Mouse (Mus musculus) heart, postnatal 0 days (tissue): Measurements from ENCODE around the gene Mrpl52. TPM values are rescaled to one million over a fixed set of nuclear protein-coding genes. Genes with fewer than 3 reads are reported as not detected.

Experiments
- ATAC-seq: fragments of 200-750 bp; cut with Nextera tagmentation; 2 replicates; pipeline ENCODE4 v1.8.0; 2017; ENCODE audit warnings: low read depth, moderate number of reproducible peaks, moderate library complexity; ENCODE audit not compliant: insufficient read depth
- DNase-seq: peaks from one replicate; pipeline ENCODE4 v3.0.0-alpha.2; 2016; ENCODE audit warnings: low spot score
- H3K27ac ChIP-seq: fragments of 300-500 bp; sonication (generic); 2 replicates; pipeline ENCODE4 v1.5.1; 2014; ENCODE audit warnings: low read depth, mild to moderate bottlenecking
- H3K27me3 ChIP-seq: fragments of 300-500 bp; sonication (generic); 2 replicates; pipeline ENCODE4 v1.6.1; 2014; ENCODE audit warnings: low read length, mixed read lengths; ENCODE audit not compliant: control insufficient read depth, insufficient read depth
- H3K36me3 ChIP-seq: fragments of 300-500 bp; sonication (generic); replicated peaks from 2 replicates; pipeline ENCODE4 v1.6.1; 2014; ENCODE audit warnings: low read length, mixed read lengths; ENCODE audit not compliant: control insufficient read depth, insufficient read depth
- H3K4me1 ChIP-seq: fragments of 300-500 bp; sonication (generic); 2 replicates; pipeline ENCODE4 v1.6.1; 2014; ENCODE audit warnings: antibody characterized with exemption; ENCODE audit not compliant: control insufficient read depth, insufficient read depth
- H3K4me2 ChIP-seq: fragments of 300-500 bp; sonication (generic); 2 replicates; pipeline ENCODE4 v1.6.1; 2014; ENCODE audit warnings: low read depth, mild to moderate bottlenecking, low read length, moderate library complexity
- H3K4me3 ChIP-seq: fragments of 300-500 bp; sonication (generic); 2 replicates; pipeline ENCODE4 v1.5.1; 2014; ENCODE audit warnings: low read depth, low read length
- H3K9ac ChIP-seq: fragments of 300-500 bp; sonication (generic); replicated peaks from 2 replicates; pipeline ENCODE4 v1.6.1; 2014; ENCODE audit warnings: low read depth, low read length, mixed read lengths
- H3K9me3 ChIP-seq: fragments of 300-500 bp; sonication (generic); replicated peaks from 2 replicates; pipeline ENCODE4 v1.6.1; 2016; ENCODE audit warnings: low read length; ENCODE audit not compliant: control insufficient read depth
- CTCF ChIP-seq: IDR thresholded peaks from 2 replicates; pipeline ENCODE4 v1.5.1; 2016; ENCODE audit warnings: antibody characterized with exemption, control low read depth, low read depth
- EP300 ChIP-seq: IDR thresholded peaks from 2 replicates; pipeline ENCODE4 v1.6.1; 2016; ENCODE audit warnings: antibody characterized with exemption, low read depth
- WGBS: fragments of 180-500 bp; shearing (Covaris S2); extraction: QIAGEN DNeasy Blood & Tissue Kit; methylation state at CpG from one replicate; pipeline ENCODE4 v1.1.7; 2014; 5-methylcytosine and 5-hydroxymethylcytosine counted together
- polyA plus RNA-seq: library from polyadenylated mRNA; unstranded; fragments of >200 nt; fragmentation: Nextera tagmentation; extraction: Ambion mirVana; gene quantifications from 2 replicates; pipeline ENCODE4 v1.2.1, GENCODE M21; 2015
- total RNA-seq: library from RNA; depleted of rRNA; stranded (reverse); fragments of >200 nt; gene quantifications from 2 replicates; pipeline ENCODE4 v1.2.3, GENCODE M21; 2014; ENCODE audit warnings: low replicate concordance; rRNA removed

The Mrpl52 gene
- total and polyA plus RNA-seq, 2 experiments from 2014 or later = 132 to 335 TPM

DNA sequence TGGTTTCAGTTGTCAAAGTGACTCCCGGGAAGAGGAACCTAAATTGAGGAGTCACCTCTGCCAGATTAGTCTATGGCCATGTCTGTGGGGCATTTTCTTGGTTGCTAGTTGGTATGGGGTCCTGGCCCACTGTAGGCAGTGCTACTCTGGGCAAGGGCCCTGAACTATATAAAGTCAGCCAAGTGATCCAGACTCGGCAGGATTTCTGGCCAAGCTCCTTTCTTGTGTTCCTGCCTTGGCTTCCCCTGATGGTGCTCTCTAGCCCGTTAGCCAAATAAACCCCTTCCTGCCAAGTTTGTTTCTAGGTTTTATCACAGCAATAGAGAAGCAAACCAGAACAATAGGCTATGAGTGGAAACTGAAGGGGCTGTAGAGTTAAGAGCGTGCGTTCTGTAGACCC, 48.0 kb downstream of the Mrpl52 start:
- peaks cover 16% of the 10 kb centered on the region; the same call in 1 of the 2 replicates for H3K27me3 ChIP-seq

DNA sequence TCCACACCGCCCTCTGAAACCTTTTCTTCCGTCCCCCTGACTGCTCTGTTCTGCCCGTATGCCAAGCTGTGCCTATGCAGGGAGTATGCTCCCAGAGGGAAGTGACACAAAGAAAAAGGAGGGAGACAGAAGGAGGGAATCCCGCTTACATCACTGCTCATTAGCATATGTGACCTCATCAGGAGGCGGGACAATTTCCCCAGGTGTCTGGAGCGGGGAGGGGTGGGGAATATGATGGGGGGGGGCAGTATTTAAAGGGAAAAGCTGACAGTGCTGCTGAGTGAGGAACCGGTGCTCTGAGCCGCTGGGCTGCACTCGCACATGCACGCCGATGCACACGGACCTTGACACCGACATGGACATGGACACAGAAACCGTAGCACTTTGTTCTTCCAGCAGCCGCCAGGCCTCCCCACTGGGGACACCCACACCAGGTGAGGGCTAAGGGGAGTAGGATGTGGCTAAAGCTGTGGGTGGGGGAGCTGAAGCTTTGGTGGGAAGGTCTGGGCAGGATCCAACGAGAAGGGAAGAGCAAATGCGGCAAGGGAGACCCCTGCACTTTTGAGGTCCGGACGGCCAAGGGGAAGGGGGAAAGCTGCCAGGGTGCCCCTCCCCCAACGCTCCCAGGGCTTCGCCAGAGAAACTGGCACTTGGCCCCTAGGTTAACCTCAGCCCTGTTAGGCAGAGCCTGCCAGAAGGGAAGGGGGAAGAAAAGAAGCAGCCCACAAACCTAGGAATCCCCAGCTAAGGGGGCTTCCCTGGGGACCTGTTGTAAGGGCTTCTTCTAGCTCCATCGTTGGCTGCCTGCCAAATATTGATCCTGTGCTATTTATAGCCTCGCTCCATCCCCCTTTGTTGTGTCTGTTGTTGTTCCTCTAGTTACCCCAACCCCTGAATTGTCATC, 49.5 kb downstream of the Mrpl52 start, which contains the start of gene Rem2:
Gene Rem2 (plus strand): TSS at position 160 of the 904 bp plus-strand sequence.
- 2% methylated on average over 23 of the region's 23 CpGs for WGBS
- DNase-seq = peak; percentile 58
- Histone ChIP-seq H3K9ac (no peak within 1 kb of the TSS), H3K4me2 (peak within 1 kb of the TSS; percentile 64), H3K4me1 (peaks cover 16% of the 10 kb centered on the region; the same call in 1 of the 2 replicates), H3K9me3 (no peaks in the 10 kb centered on the region), H3K27me3 (peaks cover 16% of the 10 kb centered on the region; the same call in 1 of the 2 replicates), H3K27ac (no peak within 1 kb of the TSS), H3K36me3 (no peaks in the 10 kb centered on the region), H3K4me3 (peak within 1 kb of the TSS; percentile 33)
- ATAC-seq = peak; percentile 47
- TF ChIP-seq EP300 (no peak), CTCF (no peak)

More for the DNA sequence above, 48.0 kb downstream of the Mrpl52 start:
- Histone ChIP-seq H3K4me2 (no peak overlapping the region), H3K4me3 (no peak overlapping the region), H3K27ac (no peak overlapping the region), H3K9me3 (no peaks in the 10 kb centered on the region), H3K9ac (no peak overlapping the region), H3K4me1 (peaks cover 16% of the 10 kb centered on the region; the same call in 1 of the 2 replicates), H3K36me3 (peaks cover 10% of the 10 kb centered on the region)
- DNase-seq = no peak
- 69% methylated on average over 5 of the region's 5 CpGs for WGBS
- no peak for TF ChIP-seq CTCF
- TF ChIP-seq EP300 = no peak
- ATAC-seq = no peak

DNA sequence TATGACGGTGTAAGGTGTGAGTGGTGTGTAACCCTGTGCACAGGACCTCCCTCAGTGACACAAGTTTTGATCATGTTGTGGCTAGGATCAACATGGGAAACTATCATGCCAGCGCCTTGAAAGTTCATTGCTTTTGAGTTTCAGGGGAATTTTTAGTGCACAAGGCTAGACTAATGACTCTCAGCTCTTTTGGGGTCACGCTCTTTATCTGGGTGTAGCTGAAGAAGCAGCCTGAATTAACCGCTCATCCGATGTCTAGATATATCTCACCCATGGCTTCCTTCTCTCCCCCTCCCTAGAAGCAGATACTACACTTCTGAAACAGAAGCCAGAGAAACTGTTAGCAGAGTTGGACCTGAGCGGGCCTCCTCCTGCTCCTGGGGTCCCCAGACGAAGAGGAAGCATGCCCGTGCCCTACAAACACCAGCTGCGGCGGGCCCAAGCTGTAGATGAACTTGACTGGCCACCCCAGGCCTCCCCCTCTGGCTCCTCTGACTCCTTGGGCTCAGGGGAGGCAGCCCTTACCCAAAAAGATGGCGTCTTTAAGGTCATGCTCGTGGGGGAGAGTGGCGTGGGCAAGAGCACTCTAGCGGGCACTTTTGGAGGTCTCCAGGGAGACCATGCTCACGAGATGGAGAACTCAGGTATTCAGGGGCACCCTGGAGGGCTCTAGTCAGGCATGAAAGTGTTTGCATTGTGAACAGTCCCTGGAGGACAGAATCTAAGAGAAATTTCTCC, 50.6 kb downstream of the Mrpl52 start:
- ATAC-seq (no peak), DNase-seq (no peak)
- TF ChIP-seq EP300 = no peak
- TF ChIP-seq CTCF = no peak
- Histone ChIP-seq H3K9ac (no peak overlapping the region), H3K27me3 (peaks cover 16% of the 10 kb centered on the region; the same call in 1 of the 2 replicates), H3K9me3 (no peaks in the 10 kb centered on the region), H3K36me3 (no peaks in the 10 kb centered on the region), H3K4me2 (no peak overlapping the region), H3K4me3 (no peak overlapping the region), H3K4me1 (peaks cover 16% of the 10 kb centered on the region; the same call in 1 of the 2 replicates), H3K27ac (no peak overlapping the region)
- 83% methylated on average over 15 of the region's 15 CpGs for WGBS

Other genes with a start within 250 kb of the Mrpl52 start
- 267 and 313 TPM in 2 replicates for gene Dad1, start 172.8 kb upstream of the Mrpl52 start, total RNA-seq
- gene Dad1, start 172.8 kb upstream of the Mrpl52 start, polyA plus RNA-seq = 389 and 395 TPM in 2 replicates
- 192 and 229 TPM in 2 replicates for gene Abhd4, start 172.7 kb upstream of the Mrpl52 start, total RNA-seq
- gene Abhd4, start 172.7 kb upstream of the Mrpl52 start, polyA plus RNA-seq = 99.9 and 103 TPM in 2 replicates
- gene Olfr49, start 142.0 kb upstream of the Mrpl52 start, total RNA-seq = not detected in 2 replicates
- not detected in 2 replicates for gene Olfr49, start 142.0 kb upstream of the Mrpl52 start, polyA plus RNA-seq
- gene Oxa1l, start 66.1 kb upstream of the Mrpl52 start, total RNA-seq = 136 and 152 TPM in 2 replicates
- 99.3 and 109 TPM in 2 replicates for gene Oxa1l, start 66.1 kb upstream of the Mrpl52 start, polyA plus RNA-seq
- 11.3 and 16.6 TPM in 2 replicates for gene Slc7a7, start 9.1 kb upstream of the Mrpl52 start, total RNA-seq
- gene Slc7a7, start 9.1 kb upstream of the Mrpl52 start, polyA plus RNA-seq = 6.7 and 8.9 TPM in 2 replicates
- gene Mmp14, start 4.7 kb downstream of the Mrpl52 start, total RNA-seq = 59.9 and 73.2 TPM in 2 replicates
- gene Mmp14, start 4.7 kb downstream of the Mrpl52 start, polyA plus RNA-seq = 59.7 and 60.9 TPM in 2 replicates
- 81.5 and 110 TPM in 2 replicates for gene Lrp10, start 37.2 kb downstream of the Mrpl52 start, total RNA-seq
- 47.8 and 54.4 TPM in 2 replicates for gene Lrp10, start 37.2 kb downstream of the Mrpl52 start, polyA plus RNA-seq
- 0.77 TPM in 1 of 2 replicates, not detected in the other for gene Rem2, start 49.2 kb downstream of the Mrpl52 start, total RNA-seq
- gene Rem2, start 49.2 kb downstream of the Mrpl52 start, polyA plus RNA-seq = 0.15 and 0.27 TPM in 2 replicates
- gene Prmt5, start 90.6 kb downstream of the Mrpl52 start, total RNA-seq = 35.0 and 42.0 TPM in 2 replicates
- 30.6 and 31.6 TPM in 2 replicates for gene Prmt5, start 90.6 kb downstream of the Mrpl52 start, polyA plus RNA-seq
- 84.6 and 109 TPM in 2 replicates for gene Haus4, start 127.7 kb downstream of the Mrpl52 start, total RNA-seq
- gene Haus4, start 127.7 kb downstream of the Mrpl52 start, polyA plus RNA-seq = 26.3 and 27.0 TPM in 2 replicates
- gene Ajuba, start 150.6 kb downstream of the Mrpl52 start, total RNA-seq = 24.8 and 32.5 TPM in 2 replicates
- 9.9 and 11.3 TPM in 2 replicates for gene Ajuba, start 150.6 kb downstream of the Mrpl52 start, polyA plus RNA-seq
- gene 4931414P19Rik, start 179.1 kb downstream of the Mrpl52 start, total RNA-seq = 5.3 and 12.4 TPM in 2 replicates
- gene 4931414P19Rik, start 179.1 kb downstream of the Mrpl52 start, polyA plus RNA-seq = 3.3 and 4.0 TPM in 2 replicates
- gene Psmb5, start 191.1 kb downstream of the Mrpl52 start, total RNA-seq = 207 TPM in 2 replicates
- 342 and 350 TPM in 2 replicates for gene Psmb5, start 191.1 kb downstream of the Mrpl52 start, polyA plus RNA-seq
- gene Psmb11, start 194.5 kb downstream of the Mrpl52 start, total RNA-seq = not detected in 2 replicates
- gene Psmb11, start 194.5 kb downstream of the Mrpl52 start, polyA plus RNA-seq = not detected in 2 replicates
- gene Gm17606, start 214.0 kb downstream of the Mrpl52 start, total RNA-seq = not detected in 2 replicates
- not detected in 2 replicates for gene Gm17606, start 214.0 kb downstream of the Mrpl52 start, polyA plus RNA-seq
- 6.2 and 7.0 TPM in 2 replicates for gene Cdh24, start 214.5 kb downstream of the Mrpl52 start, total RNA-seq
- 0.41 and 0.47 TPM in 2 replicates for gene Cdh24, start 214.5 kb downstream of the Mrpl52 start, polyA plus RNA-seq